Mouse (Mus musculus) layer of hippocampus, postnatal 25 days (tissue): Measurements from ENCODE around the gene Iqcj. TPM values are rescaled to one million over a fixed set of nuclear protein-coding genes. Genes with fewer than 3 reads are reported as not detected.
A peak's percentile ranks its signal among the peaks of the same experiment; 100 is the strongest.
"Not testable (repeated sequence)": the region's sequence is repeated elsewhere in the genome, so short reads cannot be mapped to it uniquely, and the experiment has no call there.

ENCODE experiments used
- DNase-seq, 2 experiments: peaks; one replicate each; pipeline ENCODE4 v3.0.0; 2022; ENCODE audit warnings: mixed read lengths in 2 of 2, low spot score in 1 of 2; ENCODE audit errors: extremely low spot score in 1 of 2
- total RNA-seq, 2 experiments: library from RNA; stranded (reverse); gene quantifications; 2 replicates each; pipeline ENCODE4 v1.2.3; 2021

The Iqcj gene
- total RNA-seq, 2 experiments from 2014 or later, result 4.1 to 5.8 TPM

GRCm38 (mm10) chr3:68059162-68059800, 167.3 kb downstream of the Iqcj start:
- DNase-seq, result peak; percentile 13 to 23

GRCm38 (mm10) chr3:68064731-68065130, 172.7 kb downstream of the Iqcj start, which contains the start of gene Schip1:
Schip1 (plus strand) TSS chr3:68064802.
- DNase-seq, result peak in 1 of 2 experiments; percentile 25

- no peak for DNase-seq
Measured at GRCm38 (mm10) chr3:68071395-68072386, 179.7 kb downstream of the Iqcj start.

DNA sequence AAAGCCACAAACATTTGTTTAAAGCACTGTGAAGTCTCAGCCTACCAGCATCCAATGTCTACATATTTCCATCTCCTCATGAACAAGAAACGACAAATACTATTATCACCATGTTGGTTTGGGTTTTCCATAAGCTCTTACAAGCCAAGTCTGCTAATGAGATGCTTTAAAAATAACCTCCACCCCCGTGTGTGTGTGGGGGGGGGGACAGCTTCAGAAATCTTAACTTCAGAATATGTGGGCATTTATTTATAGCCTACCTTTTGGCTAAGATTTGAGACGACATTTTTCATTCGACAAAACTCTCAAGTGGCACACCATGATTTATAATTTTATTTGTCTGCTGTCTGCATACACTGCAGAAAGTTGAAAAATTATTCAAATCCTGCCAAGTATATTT, 185.4 kb downstream of the Iqcj start:
- DNase-seq, result no peak

DNA sequence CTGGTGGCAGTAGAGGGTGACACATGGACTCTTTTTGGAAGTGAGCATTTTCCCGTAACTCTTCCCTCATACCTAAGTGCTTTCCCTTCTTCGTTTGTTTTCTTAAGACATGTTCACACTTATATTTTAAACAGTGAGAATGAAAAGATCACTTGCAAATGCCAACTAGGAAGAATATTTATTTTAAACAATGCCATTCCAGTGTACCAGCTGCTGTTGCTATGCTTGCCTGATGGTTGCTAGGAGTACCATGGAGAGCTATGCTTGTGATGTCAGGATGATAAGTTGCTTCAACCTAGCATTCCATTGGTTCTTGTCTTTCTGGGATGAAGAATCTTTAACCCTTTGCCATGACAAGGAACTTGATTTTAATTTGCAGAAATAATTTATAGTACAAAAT, 193.0 kb downstream of the Iqcj start:
- DNase-seq, result no peak

DNA sequence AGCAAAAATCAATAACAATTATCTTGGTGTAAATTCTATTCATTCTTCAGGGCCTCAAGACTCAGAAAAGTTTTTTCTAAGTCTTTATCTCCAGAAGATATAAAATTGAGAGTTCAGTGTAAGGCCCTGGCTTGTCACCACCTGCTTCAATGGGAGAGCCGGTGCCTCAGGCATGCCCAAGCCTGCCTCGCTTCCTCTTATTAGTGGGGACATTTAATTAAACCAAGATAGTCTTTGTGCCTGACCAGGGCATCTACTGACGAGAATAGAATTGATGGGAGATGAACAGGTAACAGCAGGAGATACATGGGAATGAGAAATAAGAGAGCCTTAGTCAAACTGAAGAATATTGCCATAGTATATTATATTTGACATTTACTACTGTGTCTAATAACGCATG, 200.1 kb downstream of the Iqcj start:
- DNase-seq, result no peak

- DNase-seq, result no peak
Measured at GRCm38 (mm10) chr3:68096724-68097431, 204.9 kb downstream of the Iqcj start.

DNA sequence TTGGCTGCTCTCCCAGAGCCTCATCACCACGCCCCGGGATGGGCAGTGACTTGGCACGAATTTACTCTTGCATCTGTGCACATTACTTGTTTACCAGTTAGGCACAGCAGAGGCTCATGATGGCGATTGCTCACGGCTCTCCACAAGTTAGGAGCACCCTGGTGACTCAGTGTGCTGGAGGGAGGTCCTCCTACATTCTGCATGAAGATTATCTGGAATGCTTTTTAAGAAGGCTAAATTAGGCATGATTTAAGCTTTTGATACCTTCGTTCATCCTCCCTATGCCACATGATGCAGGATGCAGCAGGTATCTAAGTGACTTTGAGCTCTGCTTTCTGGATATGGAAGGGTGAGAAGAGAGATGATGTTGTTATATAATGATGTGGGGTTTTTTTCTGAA, 207.5 kb downstream of the Iqcj start:
- not testable (repeated sequence) for DNase-seq

DNA sequence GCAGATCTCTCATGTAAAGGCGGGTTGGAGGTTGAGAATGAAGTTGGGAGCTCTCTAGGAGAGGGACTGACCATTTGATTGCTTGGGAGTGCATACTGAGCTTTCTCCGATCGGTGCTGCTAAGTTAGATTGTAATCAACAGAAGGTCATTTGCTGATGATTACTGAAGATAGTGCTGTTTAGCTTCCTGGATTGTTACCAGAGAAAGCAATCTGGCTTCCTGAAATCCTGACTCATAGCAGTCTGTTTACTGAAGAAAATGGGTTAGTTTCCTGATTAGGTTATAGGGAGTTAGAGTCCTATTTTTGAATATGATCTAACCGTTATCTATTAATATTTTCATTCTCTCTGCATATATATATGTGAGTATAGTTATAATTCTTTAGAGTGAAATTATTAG, 209.3 kb downstream of the Iqcj start:
- no peak for DNase-seq

DNA sequence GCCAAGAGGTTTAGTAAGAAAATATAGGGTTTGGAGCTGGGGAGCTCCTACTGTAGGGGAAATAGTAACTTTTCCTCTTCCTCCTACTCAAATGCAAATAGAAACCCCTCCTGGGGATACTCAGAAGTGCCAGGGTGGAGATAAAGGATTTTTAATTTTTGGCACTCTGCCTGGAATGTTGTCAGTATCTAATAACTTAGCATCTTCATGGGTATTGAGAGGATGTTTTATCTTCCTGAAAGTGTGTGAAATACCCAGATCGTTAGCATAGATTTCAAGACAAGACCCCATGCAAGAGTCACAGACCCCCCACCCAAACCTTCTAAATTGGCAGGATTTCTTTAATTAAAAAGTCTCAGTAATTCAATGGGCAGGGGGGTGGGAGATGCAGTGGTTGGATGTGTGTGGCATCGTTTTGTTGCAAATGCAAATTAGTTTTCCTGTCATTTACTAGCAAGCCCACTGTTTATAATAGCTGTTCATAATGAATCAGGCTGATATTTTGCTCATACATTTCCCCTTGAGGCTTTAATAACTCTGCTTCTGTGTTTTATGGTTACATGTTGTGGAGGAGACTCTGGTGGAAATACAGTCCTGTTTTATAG, 213.2 kb downstream of the Iqcj start:
- DNase-seq, result no peak

Other genes starting within 250 kb of the Iqcj start
- 10 to 100 TPM; 11.6 to 12.9 TPM for gene Iqschfp, start within 50 bp of the Iqcj start, total RNA-seq
- gene Schip1, start 172.6 kb downstream of the Iqcj start, total RNA-seq, result 100 to 1,000 TPM; 317 to 338 TPM